Mouse (Mus musculus) layer of hippocampus, adult 9-10 months (tissue): ENCODE data around the gene Ttll10.

ENCODE experiments used
- DNase-seq: peaks from one replicate; pipeline ENCODE4 v3.0.0; 2022; ENCODE audit warnings: low spot score

Gene Ttll10

GRCm38 (mm10) chr4:156059261-156059660, at the start of gene Ttll10:
Gene Ttll10, minus strand, starts transcription at chr4:156059414.
- no peak for DNase-seq

- no peak for DNase-seq
Observed at GRCm38 (mm10) chr4:156103342-156103741, 44.1 kb upstream of the Ttll10 start.

GRCm38 (mm10) chr4:156101481-156101903, 42.3 kb upstream of the Ttll10 start:
- no peak for DNase-seq

GRCm38 (mm10) chr4:156100501-156100900, 41.3 kb upstream of the Ttll10 start:
- DNase-seq, result no peak

- no peak for DNase-seq
Observed at GRCm38 (mm10) chr4:156099427-156099826, 40.2 kb upstream of the Ttll10 start.

- no peak for DNase-seq
Observed at GRCm38 (mm10) chr4:156097770-156098366, 38.7 kb upstream of the Ttll10 start.

- no peak for DNase-seq
Observed at GRCm38 (mm10) chr4:156096191-156096590, 37.0 kb upstream of the Ttll10 start.

GRCm38 (mm10) chr4:156093758-156094157, 34.5 kb upstream of the Ttll10 start:
- DNase-seq, result no peak

- DNase-seq, result no peak
Observed at GRCm38 (mm10) chr4:156092765-156093164, 33.6 kb upstream of the Ttll10 start.

GRCm38 (mm10) chr4:156091236-156091635, 32.0 kb upstream of the Ttll10 start:
- no peak for DNase-seq

- DNase-seq, result no peak
Observed at GRCm38 (mm10) chr4:156087398-156088087, 28.3 kb upstream of the Ttll10 start.

- DNase-seq, result no peak
Observed at GRCm38 (mm10) chr4:156085256-156085655, 26.0 kb upstream of the Ttll10 start.

GRCm38 (mm10) chr4:156084096-156084879, 25.1 kb upstream of the Ttll10 start:
- no peak for DNase-seq

- DNase-seq, result no peak
Observed at GRCm38 (mm10) chr4:156083348-156083747, 24.1 kb upstream of the Ttll10 start.

GRCm38 (mm10) chr4:156082621-156083234, 23.5 kb upstream of the Ttll10 start:
- no peak for DNase-seq

- no peak for DNase-seq
Observed at GRCm38 (mm10) chr4:156077499-156078301, 18.5 kb upstream of the Ttll10 start.

- DNase-seq, result no peak
Observed at GRCm38 (mm10) chr4:156076911-156077382, 17.7 kb upstream of the Ttll10 start.

GRCm38 (mm10) chr4:156070716-156071115, 11.5 kb upstream of the Ttll10 start:
- no peak for DNase-seq

- no peak for DNase-seq
Observed at GRCm38 (mm10) chr4:156070276-156070675, 11.1 kb upstream of the Ttll10 start.

GRCm38 (mm10) chr4:156069701-156070100, 10.5 kb upstream of the Ttll10 start:
- DNase-seq, result no peak

- DNase-seq, result no peak
Observed at GRCm38 (mm10) chr4:156067256-156067949, 8.2 kb upstream of the Ttll10 start.
